Mouse (Mus musculus): Measurements from ENCODE around the gene Tbc1d14. TPM values are rescaled to one million over a fixed set of nuclear protein-coding genes. Genes with fewer than 3 reads are reported as not detected.

The Tbc1d14 gene
- polyA plus RNA-seq, 1 experiment from 2014 or later = 36.6 TPM

DNA sequence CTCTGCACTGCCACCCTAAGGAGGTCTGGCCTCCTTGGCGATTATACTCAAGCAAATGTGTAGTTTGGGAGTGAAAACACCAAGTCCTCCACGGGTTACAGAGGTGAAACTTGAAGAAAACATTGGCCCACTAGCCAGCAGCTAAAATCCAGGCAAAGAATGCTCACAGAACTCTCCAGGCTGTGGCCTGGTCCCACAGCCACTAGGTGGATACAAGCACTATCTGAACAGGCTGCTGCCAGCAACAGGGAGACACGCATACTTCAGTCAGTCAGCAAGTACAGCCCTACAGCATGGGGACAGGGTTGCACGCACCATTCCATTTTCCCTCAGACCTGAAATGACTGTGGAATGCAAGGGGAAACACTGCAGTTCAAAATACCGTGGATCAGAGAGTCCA, 66.8 kb downstream of the Tbc1d14 start:
- ATAC-seq (replicated peaks; ENCODE audit: low FRiP score, low TSS enrichment, low read depth) (no peak), DNase-seq (ENCODE audit: low spot score) (no peak)
- Histone ChIP-seq H3K9ac (ENCODE audit: low read length) (no peak overlapping the region), H3K27me3 (replicated peaks; ENCODE audit: control insufficient read depth, insufficient read depth, low read length) (no peaks in the 10 kb centered on the region), H3K9me3 (ENCODE audit: control insufficient read depth, low read length) (no peaks in the 10 kb centered on the region), H3K4me2 (ENCODE audit: low read length) (no peak overlapping the region), H3K4me1 (replicated peaks; ENCODE audit: control insufficient read depth, insufficient read depth, low read length) (peaks cover 11% of the 10 kb centered on the region), H3K36me3 (ENCODE audit: control insufficient read depth, insufficient read depth, low read length) (peaks cover 26% of the 10 kb centered on the region), H3K4me3 (ENCODE audit: low read depth, low read length) (no peak overlapping the region), H3K27ac (ENCODE audit: low read depth) (no peak overlapping the region)
- 83% methylated on average over 5 of the region's 5 CpGs for WGBS

DNA sequence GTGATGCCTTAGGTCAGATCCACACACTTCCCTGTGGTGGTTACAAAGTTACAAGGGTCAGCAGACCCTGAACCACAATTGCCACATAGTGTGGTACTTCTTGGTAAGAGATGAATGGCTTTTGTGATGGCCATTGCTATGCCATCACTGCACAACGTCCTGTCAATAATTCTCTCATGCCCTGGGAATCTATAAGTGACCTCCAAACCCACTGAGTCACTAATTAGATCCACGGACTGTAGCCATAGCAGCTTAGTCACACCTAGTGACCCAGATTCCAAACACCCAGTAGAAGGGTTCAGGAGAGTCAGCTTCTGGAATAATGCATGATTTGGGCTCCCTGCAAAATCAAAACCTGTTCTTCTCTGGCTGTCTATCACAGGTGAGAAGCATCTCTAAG, 67.9 kb downstream of the Tbc1d14 start:
- Histone ChIP-seq H3K27ac (ENCODE audit: low read depth) (no peak overlapping the region), H3K9ac (ENCODE audit: low read length) (no peak overlapping the region), H3K4me2 (ENCODE audit: low read length) (no peak overlapping the region), H3K9me3 (ENCODE audit: control insufficient read depth, low read length) (no peaks in the 10 kb centered on the region), H3K27me3 (replicated peaks; ENCODE audit: control insufficient read depth, insufficient read depth, low read length) (no peaks in the 10 kb centered on the region), H3K4me3 (ENCODE audit: low read depth, low read length) (no peak overlapping the region), H3K36me3 (ENCODE audit: control insufficient read depth, insufficient read depth, low read length) (peaks cover 33% of the 10 kb centered on the region), H3K4me1 (replicated peaks; ENCODE audit: control insufficient read depth, insufficient read depth, low read length) (peaks cover 11% of the 10 kb centered on the region)
- WGBS = 76% methylated on average over 2 of the region's 2 CpGs
- ATAC-seq (replicated peaks; ENCODE audit: low FRiP score, low TSS enrichment, low read depth) (no peak), DNase-seq (ENCODE audit: low spot score) (no peak)

DNA sequence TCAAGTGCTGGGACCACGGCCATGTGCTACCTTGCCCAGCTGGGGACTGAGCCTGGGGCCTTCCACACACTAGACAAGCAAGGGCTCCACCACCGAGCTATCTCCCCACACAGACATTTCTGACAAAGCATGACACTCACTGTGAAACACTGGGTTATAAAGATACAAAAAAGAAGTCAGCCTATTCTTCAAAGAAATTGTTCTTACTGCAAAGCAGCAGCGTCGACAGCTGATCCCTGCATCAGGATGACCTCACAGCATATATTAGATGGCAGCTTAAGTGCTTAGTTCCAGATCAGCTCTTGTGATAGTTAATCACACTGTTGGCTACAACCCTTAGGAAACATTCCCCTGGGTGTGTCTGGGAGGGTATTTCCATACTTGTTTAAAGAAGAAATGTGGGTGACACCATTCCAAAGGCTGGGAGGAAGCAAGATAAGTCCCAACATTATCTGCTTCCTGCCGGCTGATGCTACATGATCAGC, 69.8 kb downstream of the Tbc1d14 start:
- no peak for DNase-seq (ENCODE audit: low spot score)
- H3K9ac ChIP-seq (ENCODE audit: low read length) = no peak overlapping the region
- no peak overlapping the region for H3K4me3 ChIP-seq (ENCODE audit: low read depth, low read length)
- WGBS = 69% methylated on average over 5 of the region's 5 CpGs
- peaks cover 52% of the 10 kb centered on the region for H3K36me3 ChIP-seq (ENCODE audit: control insufficient read depth, insufficient read depth, low read length)
- H3K27me3 ChIP-seq (replicated peaks; ENCODE audit: control insufficient read depth, insufficient read depth, low read length) = no peaks in the 10 kb centered on the region
- no peak overlapping the region for H3K4me2 ChIP-seq (ENCODE audit: low read length)
- H3K9me3 ChIP-seq (ENCODE audit: control insufficient read depth, low read length) = no peaks in the 10 kb centered on the region
- H3K4me1 ChIP-seq (replicated peaks; ENCODE audit: control insufficient read depth, insufficient read depth, low read length) = no peaks in the 10 kb centered on the region; the same call in 1 of the 2 replicates
- no peak for ATAC-seq (replicated peaks; ENCODE audit: low FRiP score, low TSS enrichment, low read depth)
- no peak overlapping the region for H3K27ac ChIP-seq (ENCODE audit: low read depth)

DNA sequence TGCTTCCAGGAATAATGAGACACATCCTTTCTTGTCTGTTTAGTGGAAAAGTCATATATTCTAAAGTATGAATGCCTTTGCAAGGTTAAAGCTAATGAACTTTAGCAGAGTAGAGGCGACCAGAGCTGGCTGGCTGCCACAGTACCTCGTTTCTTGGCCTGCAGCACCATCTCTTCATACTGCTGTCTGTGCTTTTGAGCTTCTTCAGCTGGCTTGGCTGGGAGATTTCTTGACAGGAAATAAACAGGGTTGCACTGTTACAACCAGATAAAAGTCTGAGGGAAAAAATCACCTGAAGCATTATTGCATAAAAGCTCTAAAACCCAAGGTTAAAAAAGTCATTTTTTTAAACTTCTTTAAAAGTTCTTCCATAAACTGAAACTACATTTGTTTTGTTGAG, 70.3 kb downstream of the Tbc1d14 start:
- H3K4me1 ChIP-seq (replicated peaks; ENCODE audit: control insufficient read depth, insufficient read depth, low read length) = no peaks in the 10 kb centered on the region
- WGBS = 61% methylated on average over 2 of the region's 2 CpGs
- DNase-seq (ENCODE audit: low spot score) = no peak
- H3K27ac ChIP-seq (ENCODE audit: low read depth) = no peak overlapping the region
- no peak overlapping the region for H3K4me2 ChIP-seq (ENCODE audit: low read length)
- H3K9me3 ChIP-seq (ENCODE audit: control insufficient read depth, low read length) = no peaks in the 10 kb centered on the region
- H3K9ac ChIP-seq (ENCODE audit: low read length) = no peak overlapping the region
- peaks cover 57% of the 10 kb centered on the region for H3K36me3 ChIP-seq (ENCODE audit: control insufficient read depth, insufficient read depth, low read length)
- H3K4me3 ChIP-seq (ENCODE audit: low read depth, low read length) = no peak overlapping the region
- no peaks in the 10 kb centered on the region for H3K27me3 ChIP-seq (replicated peaks; ENCODE audit: control insufficient read depth, insufficient read depth, low read length)
- no peak for ATAC-seq (replicated peaks; ENCODE audit: low FRiP score, low TSS enrichment, low read depth)

DNA sequence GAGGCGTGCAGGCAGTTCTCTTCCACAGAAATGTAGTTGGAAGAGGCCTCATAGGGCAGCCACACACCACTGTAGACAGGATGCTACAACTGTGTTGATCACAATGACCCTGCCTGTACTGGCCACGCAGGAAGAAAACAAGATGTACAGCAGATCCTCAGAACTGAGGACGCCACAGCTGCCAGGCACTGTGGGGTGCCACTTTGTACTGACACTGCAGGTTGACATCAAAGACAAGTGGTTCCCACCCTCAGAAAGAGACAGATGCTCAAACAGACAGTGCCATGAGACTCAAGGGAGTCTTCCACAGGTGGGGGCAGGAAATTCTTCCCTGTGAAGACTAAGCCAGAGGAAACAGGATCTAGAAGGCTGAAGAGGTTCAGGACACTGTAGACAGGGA, 73.3 kb downstream of the Tbc1d14 start:
- no peak overlapping the region for H3K4me3 ChIP-seq (ENCODE audit: low read depth, low read length)
- no peak overlapping the region for H3K4me2 ChIP-seq (ENCODE audit: low read length)
- H3K9me3 ChIP-seq (ENCODE audit: control insufficient read depth, low read length) = no peaks in the 10 kb centered on the region
- H3K4me1 ChIP-seq (replicated peaks; ENCODE audit: control insufficient read depth, insufficient read depth, low read length) = no peaks in the 10 kb centered on the region
- H3K27me3 ChIP-seq (replicated peaks; ENCODE audit: control insufficient read depth, insufficient read depth, low read length) = no peaks in the 10 kb centered on the region
- no peak for ATAC-seq (replicated peaks; ENCODE audit: low FRiP score, low TSS enrichment, low read depth)
- no peak for DNase-seq (ENCODE audit: low spot score)
- WGBS = 87% methylated on average over 3 of the region's 3 CpGs
- peaks cover 80% of the 10 kb centered on the region for H3K36me3 ChIP-seq (ENCODE audit: control insufficient read depth, insufficient read depth, low read length)
- no peak overlapping the region for H3K27ac ChIP-seq (ENCODE audit: low read depth)
- no peak overlapping the region for H3K9ac ChIP-seq (ENCODE audit: low read length)

DNA sequence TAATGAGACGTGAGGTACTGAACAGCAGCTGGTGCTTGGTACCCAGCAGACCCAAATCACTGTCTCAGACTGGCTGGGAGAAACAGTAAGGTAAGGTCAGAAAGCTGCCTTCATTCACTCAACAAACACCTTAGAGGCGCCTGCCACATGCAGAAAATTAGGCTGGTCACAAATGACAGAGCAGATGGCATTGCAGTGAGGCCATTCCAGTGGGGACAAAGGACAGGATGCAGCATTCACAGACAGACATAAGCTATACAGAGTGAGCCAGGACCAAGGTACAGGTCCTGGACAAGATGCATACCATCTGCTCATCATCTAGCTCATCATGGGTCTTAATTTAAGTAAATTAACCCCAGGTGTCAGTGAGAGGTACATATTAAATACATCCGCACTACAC, 75.5 kb downstream of the Tbc1d14 start:
- Histone ChIP-seq H3K27me3 (replicated peaks; ENCODE audit: control insufficient read depth, insufficient read depth, low read length) (no peaks in the 10 kb centered on the region), H3K27ac (ENCODE audit: low read depth) (no peak overlapping the region), H3K4me1 (replicated peaks; ENCODE audit: control insufficient read depth, insufficient read depth, low read length) (no peaks in the 10 kb centered on the region), H3K4me2 (ENCODE audit: low read length) (no peak overlapping the region), H3K9ac (ENCODE audit: low read length) (no peak overlapping the region), H3K4me3 (ENCODE audit: low read depth, low read length) (no peak overlapping the region), H3K36me3 (ENCODE audit: control insufficient read depth, insufficient read depth, low read length) (peaks cover 84% of the 10 kb centered on the region), H3K9me3 (ENCODE audit: control insufficient read depth, low read length) (no peaks in the 10 kb centered on the region)
- no peak for ATAC-seq (replicated peaks; ENCODE audit: low FRiP score, low TSS enrichment, low read depth)
- 93% methylated on average over 3 of the region's 3 CpGs for WGBS
- no peak for DNase-seq (ENCODE audit: low spot score)

DNA sequence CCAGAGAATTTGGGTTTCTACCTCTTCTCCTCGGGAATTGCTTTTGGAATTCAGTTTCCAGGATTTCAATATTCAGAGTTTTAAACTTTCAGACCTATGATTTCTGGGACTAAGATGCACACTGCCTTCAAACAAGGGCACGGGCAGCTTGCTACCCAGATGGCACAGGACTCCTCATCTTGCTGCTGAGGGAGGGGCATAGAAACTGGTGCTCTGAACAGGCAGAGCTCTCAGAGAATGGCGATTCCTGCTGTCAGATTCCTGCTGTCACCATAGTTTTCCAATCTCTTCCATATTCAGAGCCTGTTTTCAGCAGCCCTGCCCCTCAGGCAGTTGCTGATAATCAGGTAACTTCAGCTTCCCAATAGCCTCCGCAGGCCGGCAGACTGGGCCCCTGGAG, 77.5 kb downstream of the Tbc1d14 start:
- DNase-seq (ENCODE audit: low spot score) (no peak), ATAC-seq (replicated peaks; ENCODE audit: low FRiP score, low TSS enrichment, low read depth) (no peak)
- Histone ChIP-seq H3K4me2 (ENCODE audit: low read length) (no peak overlapping the region), H3K9me3 (ENCODE audit: control insufficient read depth, low read length) (no peaks in the 10 kb centered on the region), H3K27me3 (replicated peaks; ENCODE audit: control insufficient read depth, insufficient read depth, low read length) (no peaks in the 10 kb centered on the region), H3K4me1 (replicated peaks; ENCODE audit: control insufficient read depth, insufficient read depth, low read length) (no peaks in the 10 kb centered on the region), H3K9ac (ENCODE audit: low read length) (no peak overlapping the region), H3K4me3 (ENCODE audit: low read depth, low read length) (no peak overlapping the region), H3K36me3 (ENCODE audit: control insufficient read depth, insufficient read depth, low read length) (peaks cover 84% of the 10 kb centered on the region), H3K27ac (ENCODE audit: low read depth) (no peak overlapping the region)
- 85% methylated on average over 5 of the region's 5 CpGs for WGBS

DNA sequence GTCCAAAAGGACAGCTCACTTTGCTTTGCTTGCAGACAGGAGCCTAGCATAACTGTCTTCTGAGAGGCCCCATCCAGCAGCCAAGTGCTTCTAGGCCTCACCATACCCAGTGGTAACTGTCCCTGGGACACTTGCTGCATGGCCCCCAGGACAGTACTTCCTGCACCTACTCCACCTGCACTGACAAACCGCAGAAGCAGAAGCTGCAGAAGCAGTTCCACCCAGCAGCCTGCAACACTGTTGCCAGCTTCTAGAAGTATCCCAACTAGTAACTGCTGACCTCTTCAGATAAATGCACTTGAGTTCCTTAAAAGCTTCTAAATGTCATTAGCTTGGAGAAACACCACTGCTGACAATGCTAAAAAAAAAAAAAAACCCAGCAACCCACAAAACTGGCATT, 78.0 kb downstream of the Tbc1d14 start:
- no peak overlapping the region for H3K9ac ChIP-seq (ENCODE audit: low read length)
- H3K9me3 ChIP-seq (ENCODE audit: control insufficient read depth, low read length) = no peaks in the 10 kb centered on the region
- no peak overlapping the region for H3K27ac ChIP-seq (ENCODE audit: low read depth)
- no peak for ATAC-seq (replicated peaks; ENCODE audit: low FRiP score, low TSS enrichment, low read depth)
- peaks cover 84% of the 10 kb centered on the region for H3K36me3 ChIP-seq (ENCODE audit: control insufficient read depth, insufficient read depth, low read length)
- no peak overlapping the region for H3K4me3 ChIP-seq (ENCODE audit: low read depth, low read length)
- no peak for DNase-seq (ENCODE audit: low spot score)
- no peak overlapping the region for H3K4me2 ChIP-seq (ENCODE audit: low read length)
- no peaks in the 10 kb centered on the region for H3K4me1 ChIP-seq (replicated peaks; ENCODE audit: control insufficient read depth, insufficient read depth, low read length)
- no peaks in the 10 kb centered on the region for H3K27me3 ChIP-seq (replicated peaks; ENCODE audit: control insufficient read depth, insufficient read depth, low read length)
- WGBS = 90% methylated on average over 1 of the region's 1 CpGs

DNA sequence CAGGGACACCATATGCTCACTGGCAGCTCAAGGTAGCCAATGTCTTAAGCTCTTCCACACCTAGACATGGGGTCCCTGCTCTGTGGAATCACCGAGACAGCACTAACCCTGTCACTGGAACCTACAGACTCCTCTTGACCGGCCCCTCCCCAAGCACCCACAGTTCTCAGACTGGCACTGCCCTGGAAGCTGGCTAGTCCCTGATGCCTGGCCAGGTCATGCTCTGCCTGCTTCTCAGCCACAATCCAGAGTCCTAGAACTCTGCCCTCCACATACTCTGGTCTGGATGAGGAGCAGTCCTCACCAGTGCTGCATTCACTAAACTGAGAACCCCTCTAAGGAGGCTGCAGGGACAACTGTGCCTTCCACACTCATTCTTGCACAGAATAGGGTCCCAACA, 82.1 kb downstream of the Tbc1d14 start:
- H3K9ac ChIP-seq (ENCODE audit: low read length) = no peak overlapping the region
- WGBS = 94% methylated on average over 2 of the region's 2 CpGs
- ATAC-seq (replicated peaks; ENCODE audit: low FRiP score, low TSS enrichment, low read depth) (no peak), DNase-seq (ENCODE audit: low spot score) (no peak)
- no peaks in the 10 kb centered on the region for H3K4me1 ChIP-seq (replicated peaks; ENCODE audit: control insufficient read depth, insufficient read depth, low read length)
- H3K27ac ChIP-seq (ENCODE audit: low read depth) = no peak overlapping the region
- no peaks in the 10 kb centered on the region for H3K27me3 ChIP-seq (replicated peaks; ENCODE audit: control insufficient read depth, insufficient read depth, low read length)
- no peak overlapping the region for H3K4me3 ChIP-seq (ENCODE audit: low read depth, low read length)
- no peak overlapping the region for H3K4me2 ChIP-seq (ENCODE audit: low read length)
- H3K36me3 ChIP-seq (ENCODE audit: control insufficient read depth, insufficient read depth, low read length) = peaks cover 84% of the 10 kb centered on the region
- H3K9me3 ChIP-seq (ENCODE audit: control insufficient read depth, low read length) = no peaks in the 10 kb centered on the region
